In genomic region chr10:43172554-43172953, GRCm38 (mm10) we compare ENCODE assay signal across 8 mouse cellular contexts. TPM values are rescaled to one million over a fixed set of nuclear protein-coding genes. Genes with fewer than 3 reads are reported as not detected.
DNase-seq lines count a peak whose midpoint lies in the region; TF ChIP-seq lines count a peak whose summit lies in the region.
"Had no signal": no experiment of that assay in that cellular context is flagged by ENCODE, and none has a peak within 500 bp of the region (broad histone marks: within the 10 kb centered on the region; RNA-seq: fewer than 3 reads in every experiment).

No protein-coding gene starts in this region.

- no peak for DNase-seq in testis, postnatal 14 days (ENCODE audit: low spot score)
- no peak for DNase-seq in hindbrain, embryonic 10.5 days (ENCODE audit: low spot score)
- DNase-seq in midbrain, embryonic 10.5 days (ENCODE audit: low spot score) = no peak
- no peak for DNase-seq in right cerebral cortex, adult 2 months (ENCODE audit: low spot score in 2 of 2)
- DNase-seq in adrenal gland, postnatal 36 days = no peak
- DNase-seq in kidney, postnatal 25 days = no peak

- no peak for TF ChIP-seq CTCF in testis, adult 2 months (IDR thresholded peaks at IDR 0.05; ENCODE audit: control insufficient read depth, insufficient read depth, insufficient replicate concordance, low read depth, low read length)

- no peak for TF ChIP-seq POLR2A in testis, adult 2 months (IDR thresholded peaks at IDR 0.05; ENCODE audit: control insufficient read depth, low read depth, low read length)

- H3K4me1 ChIP-seq in testis, adult 2 months (ENCODE audit: control insufficient read depth, insufficient read depth, low read length) = peaks cover 5% of the 10 kb centered on the region
- H3K4me1 ChIP-seq in hindbrain, embryonic 10.5 days (replicated peaks) = peaks cover 55% of the 10 kb centered on the region
- peaks cover 54% of the 10 kb centered on the region for H3K4me1 ChIP-seq in midbrain, embryonic 10.5 days

- 4% methylated on average over 8 of the region's 8 CpGs for WGBS in hindbrain, embryonic 10.5 days
- WGBS in midbrain, embryonic 10.5 days = 3% methylated on average over 8 of the region's 8 CpGs

- no peaks in the 10 kb centered on the region; the same call in none of the 2 replicates for H3K27me3 ChIP-seq in testis, adult 2 months (ENCODE audit: control insufficient read depth, insufficient read depth, low read length)
- H3K27me3 ChIP-seq in hindbrain, embryonic 10.5 days (ENCODE audit: insufficient read depth, poor library complexity, severe bottlenecking) = peaks cover 56% of the 10 kb centered on the region
- H3K27me3 ChIP-seq in midbrain, embryonic 10.5 days (ENCODE audit: low read depth, poor library complexity, severe bottlenecking) = peaks cover 69% of the 10 kb centered on the region

- H3K4me3 ChIP-seq in testis, adult 2 months (ENCODE audit: control insufficient read depth, low read depth, low read length) = peak overlapping the region; percentile 14; the same call in 1 of the 2 replicates
- peak overlapping the region; percentile 91 for H3K4me3 ChIP-seq in hindbrain, embryonic 10.5 days
- peak overlapping the region; percentile 74 for H3K4me3 ChIP-seq in midbrain, embryonic 10.5 days

- no peaks in the 10 kb centered on the region for H3K36me3 ChIP-seq in testis, adult 2 months (ENCODE audit: control insufficient read depth, insufficient read depth, low read length)
- no peaks in the 10 kb centered on the region for H3K36me3 ChIP-seq in hindbrain, embryonic 10.5 days
- no peaks in the 10 kb centered on the region for H3K36me3 ChIP-seq in midbrain, embryonic 10.5 days

- no peak overlapping the region for H3K27ac ChIP-seq in testis, adult 2 months (ENCODE audit: control insufficient read depth, insufficient read depth, low read depth, low read length)
- peak overlapping the region; percentile 96 for H3K27ac ChIP-seq in hindbrain, embryonic 10.5 days
- H3K27ac ChIP-seq in midbrain, embryonic 10.5 days (replicated peaks) = peak overlapping the region; percentile 91; the same call in 1 of the 2 replicates

- H3K9me3 ChIP-seq in hindbrain, embryonic 10.5 days = no peaks in the 10 kb centered on the region
- H3K9me3 ChIP-seq in midbrain, embryonic 10.5 days (replicated peaks) = no peaks in the 10 kb centered on the region

RNA-seq across cellular contexts. Expression of gene Sobp, which starts 1.8 kb away (rescaled TPM):
- 1.7 and 1.8 TPM in 2 replicates for polyA plus RNA-seq in testis, adult 2 months (2012; rRNA removed)
- polyA plus RNA-seq in hindbrain, embryonic 10.5 days (2016; fragmentation: Nextera tagmentation; extraction: Ambion mirVana) = 2.9 and 4.5 TPM in 2 replicates
- 2.0 and 2.3 TPM in 2 replicates for polyA plus RNA-seq in midbrain, embryonic 10.5 days (2016; fragmentation: Nextera tagmentation; extraction: Ambion mirVana)
- total RNA-seq in adrenal gland, postnatal 36 days (2021) = 1 to 10 TPM; 4.6 to 6.2 TPM
- total RNA-seq: common myeloid progenitor, adult 5-6 weeks had no signal

RNA-seq across cellular contexts. Expression of gene 9030612E09Rik, which starts 1.9 kb away (rescaled TPM):
- 0.49 and 0.52 TPM in 2 replicates for polyA plus RNA-seq in testis, adult 2 months (2012; rRNA removed)
- polyA plus RNA-seq in hindbrain, embryonic 10.5 days (2016; fragmentation: Nextera tagmentation; extraction: Ambion mirVana) = 1.7 and 1.8 TPM in 2 replicates
- 0.79 and 1.3 TPM in 2 replicates for polyA plus RNA-seq in midbrain, embryonic 10.5 days (2016; fragmentation: Nextera tagmentation; extraction: Ambion mirVana)
- total RNA-seq in adrenal gland, postnatal 36 days (2021) = under 1 TPM; 0.30 to 0.33 TPM
- total RNA-seq: common myeloid progenitor, adult 5-6 weeks had no signal

RNA-seq across cellular contexts. Expression of gene Pdss2, which starts 48.7 kb away (rescaled TPM):
- polyA plus RNA-seq in testis, adult 2 months (2012; rRNA removed) = 3.6 and 3.7 TPM in 2 replicates
- 13.4 and 15.5 TPM in 2 replicates for polyA plus RNA-seq in hindbrain, embryonic 10.5 days (2016; fragmentation: Nextera tagmentation; extraction: Ambion mirVana)
- 15.2 and 16.0 TPM in 2 replicates for polyA plus RNA-seq in midbrain, embryonic 10.5 days (2016; fragmentation: Nextera tagmentation; extraction: Ambion mirVana)
- 10 to 100 TPM; 17.2 to 19.6 TPM for total RNA-seq in adrenal gland, postnatal 36 days (2021)

Comparison
In these comparisons a context has a peak if more than half of its experiments do, and no peak if none do; other contexts are left out.
1. H3K4me3 ChIP-seq: peak in every context shown above with its lines; median percentile 91 in hindbrain, embryonic 10.5 days; 74 in midbrain, embryonic 10.5 days; 14 in testis, adult 2 months.